Mouse (Mus musculus) heart, embryonic 16.5 days (tissue): ENCODE results near the gene Pgs1. TPM values are rescaled to one million over a fixed set of nuclear protein-coding genes. Genes with fewer than 3 reads are reported as not detected.

Source experiments
- ATAC-seq: fragments of 200-750 bp; cut with Nextera tagmentation; replicated peaks from 2 replicates; pipeline ENCODE4 v1.8.0; 2017; ENCODE audit warnings: moderate number of reproducible peaks; ENCODE audit not compliant: insufficient read depth, low FRiP score; ENCODE audit errors: extremely low read depth
- H3K27ac ChIP-seq: fragments of 300-500 bp; sonication (generic); 2 replicates; pipeline ENCODE4 v1.5.1; 2014; ENCODE audit warnings: mild to moderate bottlenecking, low read length, control low read depth, moderate library complexity
- H3K27me3 ChIP-seq: fragments of 300-500 bp; sonication (generic); 2 replicates; pipeline ENCODE4 v1.6.1; 2014; ENCODE audit warnings: low read length, mixed read lengths; ENCODE audit not compliant: control insufficient read depth, insufficient read depth
- H3K36me3 ChIP-seq: fragments of 300-500 bp; sonication (generic); 2 replicates; pipeline ENCODE4 v1.6.1; 2014; ENCODE audit not compliant: control insufficient read depth, insufficient read depth
- H3K4me1 ChIP-seq: fragments of 300-500 bp; sonication (generic); 2 replicates; pipeline ENCODE4 v1.6.1; 2014; ENCODE audit warnings: low read length, mixed read lengths; ENCODE audit not compliant: control insufficient read depth, insufficient read depth
- H3K4me2 ChIP-seq: fragments of 300-500 bp; sonication (generic); 2 replicates; pipeline ENCODE4 v1.6.1; 2014; ENCODE audit warnings: low read depth, mild to moderate bottlenecking, control low read depth, low read length
- H3K4me3 ChIP-seq: fragments of 300-500 bp; sonication (generic); 2 replicates; pipeline ENCODE4 v1.5.1; 2014; ENCODE audit warnings: mild to moderate bottlenecking, control low read depth, low read length
- H3K9ac ChIP-seq: fragments of 300-500 bp; sonication (generic); 2 replicates; pipeline ENCODE4 v1.6.1; 2014; ENCODE audit warnings: low read length, control low read depth
- H3K9me3 ChIP-seq: fragments of 300-500 bp; sonication (generic); replicated peaks from 2 replicates; pipeline ENCODE4 v1.6.1; 2016; ENCODE audit warnings: low read length; ENCODE audit not compliant: control insufficient read depth
- WGBS: fragments of 180-500 bp; shearing (Covaris S2); extraction: QIAGEN DNeasy Blood & Tissue Kit; methylation state at CpG from one replicate; pipeline ENCODE4 v1.1.7; 2014; 5-methylcytosine and 5-hydroxymethylcytosine counted together
- polyA plus RNA-seq: library from polyadenylated mRNA; unstranded; fragments of >200 nt; fragmentation: Nextera tagmentation; extraction: Ambion mirVana; gene quantifications from 2 replicates; pipeline ENCODE4 v1.2.1, GENCODE M21; 2015

The Pgs1 gene
- polyA plus RNA-seq, 1 experiment from 2014 or later, result 28.9 TPM

DNA sequence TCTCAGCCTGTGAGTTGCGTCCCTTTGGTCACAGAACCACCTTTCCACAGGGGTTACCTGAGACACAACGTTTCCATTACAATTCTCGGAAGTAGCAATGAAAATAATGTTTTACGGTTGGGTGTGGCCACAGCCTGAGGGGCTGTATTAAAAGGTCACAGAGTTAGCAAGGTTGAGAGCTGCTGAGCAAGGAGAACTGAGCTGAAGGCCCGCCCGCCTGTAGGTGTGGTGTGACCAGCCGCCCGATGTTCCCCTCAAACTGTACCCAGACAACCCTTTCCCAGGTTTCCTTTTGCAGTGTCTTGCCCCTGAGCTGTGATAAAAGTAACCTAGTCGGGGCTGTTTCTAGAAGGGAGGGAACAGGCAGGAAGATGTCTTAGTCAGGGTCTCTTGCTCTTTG lies 49.0 kb downstream of the Pgs1 start:
- peaks cover 10% of the 10 kb centered on the region; the same call in 1 of the 2 replicates for H3K36me3 ChIP-seq
- no peak overlapping the region for H3K4me3 ChIP-seq
- WGBS, result 65% methylated on average over 9 of the region's 9 CpGs
- ATAC-seq, result no peak
- H3K4me2 ChIP-seq, result no peak overlapping the region
- H3K27me3 ChIP-seq, result no peaks in the 10 kb centered on the region
- H3K9me3 ChIP-seq, result 0 out of 2 replicates have a peak, but pooled peaks cover 3% of the 10 kb centered on the region
- no peak overlapping the region for H3K27ac ChIP-seq
- H3K9ac ChIP-seq, result no peak overlapping the region
- H3K4me1 ChIP-seq, result no peaks in the 10 kb centered on the region

DNA sequence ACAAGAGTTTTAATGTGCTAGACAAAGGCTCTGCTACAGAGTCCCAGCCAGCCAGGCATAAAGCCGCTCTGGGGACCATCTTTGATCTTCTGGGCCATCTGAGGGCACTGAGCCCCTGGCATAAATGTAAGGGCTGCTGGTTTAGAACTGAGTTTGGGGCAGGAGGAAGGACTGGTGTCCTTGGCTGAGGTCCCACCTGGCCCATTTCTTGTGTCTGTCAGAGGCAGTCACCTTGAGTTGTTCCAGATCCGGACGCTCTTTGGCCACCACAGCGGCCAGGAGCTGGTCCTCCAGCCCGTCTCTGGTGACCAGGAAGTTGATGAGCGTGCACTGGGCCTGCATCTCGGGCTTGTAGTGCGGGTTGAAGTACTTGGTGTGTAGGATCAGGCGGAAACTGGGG lies 56.7 kb downstream of the Pgs1 start:
- WGBS, result 80% methylated on average over 9 of the region's 9 CpGs
- H3K4me3 ChIP-seq, result no peak overlapping the region
- no peaks in the 10 kb centered on the region for H3K36me3 ChIP-seq
- no peaks in the 10 kb centered on the region for H3K9me3 ChIP-seq
- no peak overlapping the region for H3K9ac ChIP-seq
- no peak for ATAC-seq
- no peak overlapping the region for H3K4me2 ChIP-seq
- H3K4me1 ChIP-seq, result peaks cover 7% of the 10 kb centered on the region; the same call in 1 of the 2 replicates
- no peak overlapping the region for H3K27ac ChIP-seq
- no peaks in the 10 kb centered on the region for H3K27me3 ChIP-seq

DNA sequence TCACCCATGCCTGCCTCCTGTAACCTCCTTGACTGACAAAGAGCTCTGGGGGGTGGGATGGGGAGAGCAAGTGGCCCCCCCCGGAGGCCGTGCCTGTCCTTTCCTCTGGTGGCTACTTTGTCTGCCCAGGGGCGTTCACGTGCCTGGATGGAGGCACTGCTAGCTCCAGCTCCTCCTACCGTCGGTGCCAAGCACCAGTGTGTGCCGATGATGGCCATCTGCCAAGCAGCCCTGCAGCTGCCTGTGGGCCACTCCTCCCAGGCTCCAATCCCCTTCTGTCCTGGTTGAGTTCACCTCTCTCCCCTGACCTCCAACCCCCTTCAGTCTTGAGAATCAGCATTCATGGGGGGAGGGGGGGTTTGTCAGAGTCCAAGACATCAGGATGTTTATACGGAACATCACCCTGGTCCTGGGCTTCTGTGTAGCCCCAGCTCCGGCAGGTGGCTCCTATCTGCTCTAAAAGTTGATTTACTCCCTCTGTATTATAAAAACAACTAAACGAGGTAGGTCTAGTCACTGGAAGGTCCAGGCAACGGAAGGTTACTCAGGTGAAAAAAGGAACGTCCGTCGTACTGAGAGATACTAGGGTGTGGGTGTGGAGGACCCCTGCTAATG lies 57.3 kb downstream of the Pgs1 start:
- 42% methylated on average over 14 of the region's 14 CpGs for WGBS
- H3K27ac ChIP-seq, result no peak overlapping the region
- H3K9me3 ChIP-seq, result no peaks in the 10 kb centered on the region
- H3K4me1 ChIP-seq, result peaks cover 7% of the 10 kb centered on the region; the same call in 1 of the 2 replicates
- H3K27me3 ChIP-seq, result no peaks in the 10 kb centered on the region
- H3K9ac ChIP-seq, result no peak overlapping the region
- H3K36me3 ChIP-seq, result no peaks in the 10 kb centered on the region
- no peak overlapping the region for H3K4me3 ChIP-seq
- no peak overlapping the region for H3K4me2 ChIP-seq
- ATAC-seq, result peak; percentile 74

DNA sequence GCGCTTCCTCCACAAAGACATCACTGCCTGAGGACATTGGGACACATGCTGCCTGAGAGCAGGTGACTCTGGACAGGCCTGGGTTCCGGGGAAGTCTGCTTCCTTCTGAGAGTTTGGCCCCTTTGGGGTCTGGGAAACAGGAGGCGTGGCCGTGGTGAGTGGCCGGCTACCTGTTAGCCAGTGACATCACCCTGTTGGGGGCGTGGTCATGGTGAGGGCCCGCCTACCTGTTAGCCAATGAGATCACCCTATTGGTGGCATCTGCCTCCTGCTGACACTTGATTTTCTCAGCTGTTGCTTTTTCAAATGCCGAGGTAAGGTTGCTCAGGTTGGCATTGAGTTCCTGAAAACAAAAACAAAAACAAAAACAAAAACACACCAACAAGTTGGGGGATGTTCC lies 63.5 kb downstream of the Pgs1 start:
- Histone ChIP-seq H3K9ac (no peak overlapping the region), H3K4me2 (no peak overlapping the region), H3K36me3 (no peaks in the 10 kb centered on the region), H3K4me1 (no peaks in the 10 kb centered on the region), H3K4me3 (no peak overlapping the region), H3K27me3 (no peaks in the 10 kb centered on the region), H3K27ac (no peak overlapping the region), H3K9me3 (no peaks in the 10 kb centered on the region)
- no peak for ATAC-seq
- WGBS, result 37% methylated on average over 8 of the region's 8 CpGs

DNA sequence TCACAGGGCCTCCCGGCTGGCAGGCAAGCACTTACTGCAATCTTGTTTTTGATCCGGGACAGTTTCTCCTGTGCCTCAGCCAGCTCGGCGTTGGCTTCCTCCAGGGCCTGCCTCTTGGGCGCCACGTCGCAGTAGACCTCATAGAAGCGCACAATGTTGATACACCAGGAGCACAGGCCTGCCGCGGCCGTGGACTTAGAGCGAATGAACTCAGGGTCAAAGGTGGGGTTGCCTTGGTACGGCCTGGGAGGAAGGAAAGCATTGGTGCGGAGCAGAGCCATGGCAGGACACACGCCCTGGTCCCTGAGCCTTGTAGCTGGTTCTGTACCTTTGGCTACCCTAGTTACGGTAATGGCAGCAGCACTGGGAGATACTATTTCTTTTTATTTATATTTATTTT lies 64.1 kb downstream of the Pgs1 start:
- H3K4me3 ChIP-seq, result no peak overlapping the region
- H3K27me3 ChIP-seq, result no peaks in the 10 kb centered on the region
- H3K9ac ChIP-seq, result no peak overlapping the region
- no peak overlapping the region for H3K27ac ChIP-seq
- no peaks in the 10 kb centered on the region for H3K4me1 ChIP-seq
- 81% methylated on average over 16 of the region's 16 CpGs for WGBS
- no peak overlapping the region for H3K4me2 ChIP-seq
- ATAC-seq, result no peak
- no peaks in the 10 kb centered on the region for H3K9me3 ChIP-seq
- no peaks in the 10 kb centered on the region for H3K36me3 ChIP-seq

DNA sequence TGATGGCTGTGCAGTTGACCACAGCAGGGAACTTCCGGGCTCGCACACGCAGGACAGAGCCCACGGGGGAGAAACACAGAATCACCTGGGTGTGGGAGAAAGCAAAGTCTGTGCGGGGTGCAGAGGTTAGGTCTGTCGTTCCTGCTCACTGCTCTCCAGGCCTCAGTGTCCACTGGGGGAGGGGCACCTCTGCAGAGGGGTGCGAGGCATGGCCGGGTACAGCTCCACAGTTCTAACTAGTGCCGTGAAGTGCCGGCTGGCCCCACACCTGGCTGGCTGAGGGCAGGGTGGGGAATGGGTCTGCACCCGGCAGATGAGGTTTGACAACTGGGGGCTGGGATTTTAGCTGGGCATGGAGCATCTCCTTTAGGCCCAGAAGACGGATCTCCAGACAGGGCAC lies 72.3 kb downstream of the Pgs1 start:
- H3K4me2 ChIP-seq, result no peak overlapping the region
- H3K27me3 ChIP-seq, result peaks cover 2% of the 10 kb centered on the region; the same call in 1 of the 2 replicates
- no peak for ATAC-seq
- 72% methylated on average over 12 of the region's 12 CpGs for WGBS
- H3K36me3 ChIP-seq, result no peaks in the 10 kb centered on the region
- no peaks in the 10 kb centered on the region for H3K4me1 ChIP-seq
- no peak overlapping the region for H3K4me3 ChIP-seq
- no peak overlapping the region for H3K27ac ChIP-seq
- no peak overlapping the region for H3K9ac ChIP-seq
- H3K9me3 ChIP-seq, result no peaks in the 10 kb centered on the region

DNA sequence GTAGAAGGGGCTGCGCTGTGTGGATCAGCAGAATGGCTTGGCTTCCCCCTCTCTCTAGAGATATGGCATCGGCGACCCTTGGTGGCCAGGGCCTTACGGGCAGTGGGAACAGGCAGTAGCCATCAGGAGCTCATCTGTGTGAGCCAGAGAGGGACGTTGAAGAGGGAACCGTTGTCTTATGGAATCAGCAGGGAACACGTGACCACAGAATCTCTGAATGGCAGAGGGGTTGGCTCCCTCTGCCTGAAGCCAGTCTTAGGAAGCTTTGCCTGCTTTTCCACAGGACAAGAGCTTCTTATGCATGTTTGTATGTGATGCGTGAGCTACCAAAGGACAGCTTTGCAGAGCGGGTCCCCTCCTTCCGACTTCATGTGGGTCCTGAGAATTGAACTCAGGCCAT lies 72.8 kb downstream of the Pgs1 start:
- ATAC-seq, result no peak
- no peaks in the 10 kb centered on the region for H3K36me3 ChIP-seq
- 55% methylated on average over 10 of the region's 10 CpGs for WGBS
- no peak overlapping the region for H3K27ac ChIP-seq
- H3K4me3 ChIP-seq, result no peak overlapping the region
- peaks cover 2% of the 10 kb centered on the region; the same call in 1 of the 2 replicates for H3K27me3 ChIP-seq
- no peaks in the 10 kb centered on the region for H3K9me3 ChIP-seq
- H3K4me1 ChIP-seq, result no peaks in the 10 kb centered on the region
- H3K4me2 ChIP-seq, result no peak overlapping the region
- H3K9ac ChIP-seq, result no peak overlapping the region; the same call in 1 of the 2 replicates

DNA sequence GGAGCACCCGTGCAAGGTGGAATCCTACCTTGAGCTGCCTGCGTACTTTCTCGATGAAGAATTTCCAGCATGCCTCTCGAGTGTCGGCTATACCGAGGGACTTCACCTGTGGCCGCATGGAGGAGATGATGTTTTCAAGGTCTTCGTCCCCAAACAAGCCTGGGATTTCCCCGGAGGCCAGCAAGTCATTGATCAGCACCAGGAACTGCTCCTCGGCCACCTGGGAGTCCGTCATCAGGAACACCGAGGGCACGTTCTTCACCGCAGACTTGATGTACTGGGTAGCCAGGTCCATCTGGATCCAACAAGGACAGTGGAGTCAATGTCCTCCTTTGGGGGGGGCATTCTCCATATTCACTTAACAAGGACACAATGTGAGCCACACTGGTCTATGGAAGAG lies 73.9 kb downstream of the Pgs1 start:
- Histone ChIP-seq H3K27ac (no peak overlapping the region), H3K4me2 (no peak overlapping the region), H3K27me3 (peaks cover 2% of the 10 kb centered on the region; the same call in 1 of the 2 replicates), H3K9ac (no peak overlapping the region), H3K36me3 (no peaks in the 10 kb centered on the region), H3K4me1 (no peaks in the 10 kb centered on the region), H3K4me3 (no peak overlapping the region), H3K9me3 (no peaks in the 10 kb centered on the region)
- no peak for ATAC-seq
- WGBS, result 76% methylated on average over 14 of the region's 14 CpGs

DNA sequence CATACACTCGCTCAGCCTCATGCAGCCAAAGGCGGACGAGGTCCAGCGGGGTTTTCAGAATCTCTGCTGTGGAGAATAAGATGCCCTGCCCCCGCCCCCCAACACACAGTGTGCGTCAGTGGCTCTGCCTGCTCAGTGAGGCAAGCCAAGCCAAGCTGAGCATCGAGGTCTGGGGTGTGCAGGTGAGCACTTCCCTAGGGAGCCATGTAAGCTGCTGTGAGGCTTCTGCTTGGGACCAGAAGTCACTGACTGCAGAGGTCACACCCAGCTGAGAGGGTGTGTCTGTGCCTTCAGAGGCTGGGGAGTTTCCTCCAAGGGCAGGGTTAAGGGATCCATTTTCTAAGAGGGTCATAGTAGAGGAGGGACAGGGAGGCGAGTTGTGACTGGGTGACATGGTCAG lies 81.5 kb downstream of the Pgs1 start:
- no peak overlapping the region for H3K27ac ChIP-seq

More for the DNA sequence above, 81.5 kb downstream of the Pgs1 start:
- no peak overlapping the region for H3K4me3 ChIP-seq
- 85% methylated on average over 8 of the region's 8 CpGs for WGBS
- H3K9me3 ChIP-seq, result no peaks in the 10 kb centered on the region
- peaks cover 5% of the 10 kb centered on the region for H3K4me1 ChIP-seq
- H3K27me3 ChIP-seq, result no peaks in the 10 kb centered on the region
- H3K36me3 ChIP-seq, result no peaks in the 10 kb centered on the region
- H3K4me2 ChIP-seq, result no peak overlapping the region
- no peak for ATAC-seq
- no peak overlapping the region for H3K9ac ChIP-seq
